Mouse (Mus musculus): ENCODE results near the gene Mrps34.
"Not testable (repeated sequence)": the region's sequence is repeated elsewhere in the genome, so short reads cannot be mapped to it uniquely, and the experiment has no call there.

Mrps34 gene

DNA sequence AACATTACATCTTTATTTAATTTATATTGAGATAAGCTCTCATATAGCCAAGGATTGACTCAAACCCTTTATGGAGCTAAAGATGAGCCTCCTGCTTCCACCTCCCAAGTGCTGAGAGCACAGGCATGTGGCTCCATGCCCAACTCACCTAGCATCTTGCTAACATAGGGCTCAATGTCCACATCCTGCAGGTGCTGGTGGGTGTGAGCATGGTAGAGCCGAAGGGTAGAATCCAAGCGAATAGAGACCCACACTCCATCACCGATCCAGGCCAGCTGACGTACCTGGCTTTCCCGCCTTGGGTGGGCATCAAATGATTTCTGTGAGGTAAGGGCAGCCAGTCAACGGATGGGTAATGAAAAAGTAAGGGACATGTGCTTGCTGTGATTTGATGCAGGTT lies 5.1 kb downstream of the Mrps34 start:
- DNase-seq = no peak

DNA sequence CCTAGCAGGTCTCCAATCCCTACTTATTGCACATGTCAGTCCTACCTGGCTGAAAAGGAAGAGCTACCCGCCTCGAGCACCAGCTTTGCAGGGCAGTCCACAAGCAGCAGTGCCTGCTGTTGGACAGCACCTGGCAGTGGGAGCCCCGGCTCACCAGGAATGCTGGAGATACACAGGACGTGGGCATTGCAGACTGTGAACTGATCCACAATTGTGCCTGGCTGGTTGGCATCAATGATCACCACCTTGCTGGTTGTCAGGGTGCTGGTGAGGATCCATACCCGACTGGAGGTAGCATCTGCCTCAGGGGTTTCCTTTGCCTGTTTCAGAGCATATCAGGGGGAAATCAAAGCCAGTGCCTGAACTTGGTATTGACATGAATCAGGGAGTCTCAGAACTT lies 7.2 kb downstream of the Mrps34 start:
- no peak for DNase-seq

DNA sequence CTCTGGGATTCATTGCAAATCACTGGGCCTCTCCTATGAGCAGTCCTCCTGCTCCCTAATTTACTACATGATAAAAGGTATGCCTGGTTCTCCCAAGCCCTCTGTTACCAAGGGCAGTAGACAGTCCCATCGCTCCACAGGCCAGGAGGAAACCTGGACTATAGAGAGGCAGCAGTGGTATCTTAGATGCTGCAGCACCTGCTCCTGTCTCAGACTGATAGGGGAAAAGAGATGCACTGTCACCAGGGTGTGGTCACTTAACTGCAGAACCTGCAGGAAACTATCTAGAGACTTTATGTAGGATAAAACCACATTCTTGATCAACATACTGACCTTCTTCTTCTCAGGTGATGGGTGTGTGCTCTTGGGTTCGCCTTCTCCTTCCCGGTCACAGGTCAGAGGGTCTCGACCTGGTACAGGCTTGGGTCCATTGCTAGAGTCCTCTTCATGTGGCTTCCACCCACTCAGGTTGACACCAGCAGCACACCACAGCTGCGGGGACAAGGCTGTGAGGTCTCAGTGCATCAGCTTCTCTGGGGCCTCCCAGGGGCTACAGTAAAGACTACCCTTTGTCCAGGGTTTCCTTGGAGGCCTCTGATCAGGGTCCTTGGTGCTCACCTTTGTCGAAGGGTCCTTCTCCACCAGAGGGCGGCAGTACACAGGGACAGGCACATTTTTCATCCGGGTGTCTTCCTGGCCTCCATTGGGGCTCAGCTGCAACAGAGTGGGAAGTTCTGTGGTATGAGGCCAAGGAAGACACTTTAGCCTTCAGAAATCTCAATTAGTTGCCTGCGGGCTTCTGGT lies 8.0 kb downstream of the Mrps34 start:
- DNase-seq = no peak

DNA sequence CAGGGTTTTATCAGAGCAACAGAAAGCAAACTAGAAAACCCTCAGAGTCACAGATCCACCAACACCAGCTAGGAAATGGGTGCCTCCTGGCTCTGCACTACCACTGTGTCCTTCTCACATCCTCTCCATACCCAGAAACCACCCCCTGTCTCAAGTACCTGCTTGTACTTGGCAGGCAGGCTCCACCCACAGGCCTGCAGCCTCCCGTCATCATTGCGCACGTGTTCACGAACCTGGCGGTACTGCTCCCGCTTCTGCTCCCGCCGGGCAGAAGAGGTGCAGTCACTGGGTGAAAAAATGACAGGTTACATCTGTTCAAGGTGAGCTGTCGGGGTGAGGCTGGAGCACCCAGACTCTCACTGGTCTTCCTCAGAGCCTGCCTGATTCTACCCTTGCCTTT lies 8.9 kb downstream of the Mrps34 start:
- no peak for DNase-seq

DNA sequence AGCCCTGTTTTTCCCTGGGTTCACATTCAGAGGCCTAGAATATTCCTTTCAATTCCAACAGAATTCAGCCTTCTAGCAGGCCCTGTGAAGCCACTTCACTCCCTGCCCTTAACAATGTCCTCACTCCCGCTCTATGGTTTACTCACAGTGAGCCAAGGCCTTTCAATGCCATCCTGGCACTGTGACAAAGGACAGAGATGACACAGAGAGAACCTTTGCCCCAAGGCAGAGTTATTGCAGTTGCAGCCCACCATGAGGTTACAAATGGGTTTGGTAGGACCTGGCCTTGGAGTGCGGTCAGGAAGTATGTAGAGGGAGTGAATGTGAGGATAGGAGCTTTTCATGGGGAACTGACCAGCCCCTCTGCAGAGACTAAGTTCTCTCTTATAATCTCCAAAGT lies 12.7 kb downstream of the Mrps34 start:
- no peak for DNase-seq

DNA sequence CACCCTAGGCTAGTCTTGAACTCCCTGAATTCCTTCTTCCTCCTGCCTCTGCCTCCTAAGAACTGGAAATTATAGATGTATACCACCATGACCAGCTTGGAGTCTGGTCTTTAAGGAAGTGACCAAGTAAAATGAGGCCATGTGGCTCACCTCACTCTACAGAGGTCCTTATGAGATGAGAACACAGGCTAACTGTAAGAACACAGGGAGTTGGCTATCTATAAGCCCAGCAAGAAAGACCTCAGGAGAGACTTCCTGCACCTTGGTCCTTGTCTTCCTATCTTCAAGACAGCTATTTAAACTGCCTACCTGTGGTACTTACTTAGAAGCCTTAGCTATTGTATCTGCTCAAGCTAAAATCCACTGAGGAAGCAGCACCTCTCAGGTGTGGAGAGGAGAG lies 19.1 kb downstream of the Mrps34 start:
- DNase-seq = no peak

DNA sequence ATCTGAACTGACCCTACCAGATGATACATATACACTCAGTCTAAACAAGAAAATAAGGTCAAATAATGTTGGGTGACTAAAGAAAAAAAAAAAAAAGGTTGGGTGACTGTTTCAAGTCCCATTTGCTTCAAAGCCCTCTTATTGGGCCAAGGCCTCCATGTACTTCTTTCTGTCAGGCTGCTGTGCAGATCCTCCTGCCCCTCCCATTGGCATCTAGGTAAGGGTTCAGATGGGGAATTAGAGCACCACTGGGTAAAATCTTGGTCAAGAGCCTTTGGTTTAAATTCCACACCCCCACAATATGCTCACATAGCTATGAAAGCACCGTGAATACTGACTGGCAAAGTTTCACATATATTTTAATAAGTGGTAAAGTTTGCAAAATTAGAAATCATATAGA lies 28.3 kb downstream of the Mrps34 start:
- no peak for DNase-seq

DNA sequence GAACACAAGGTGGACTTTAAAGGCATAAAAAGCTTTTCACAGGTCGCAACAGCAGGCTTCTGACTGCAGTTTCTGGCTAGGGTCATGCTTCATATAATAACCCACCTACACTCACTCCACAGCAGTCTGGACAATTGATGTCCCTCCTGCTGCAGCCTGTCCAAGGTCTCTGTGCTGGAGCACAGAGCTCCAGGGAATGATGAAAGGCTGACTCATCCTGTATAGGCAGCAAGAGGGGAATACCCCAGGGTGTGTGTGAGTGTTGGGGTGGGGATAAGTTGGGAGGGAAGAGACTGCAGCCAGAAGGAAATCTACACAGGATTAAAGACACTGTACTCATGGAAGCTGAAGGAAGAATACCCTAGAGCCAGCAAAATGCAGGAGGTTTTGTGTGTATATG lies 34.6 kb downstream of the Mrps34 start:
- DNase-seq = no peak

DNA sequence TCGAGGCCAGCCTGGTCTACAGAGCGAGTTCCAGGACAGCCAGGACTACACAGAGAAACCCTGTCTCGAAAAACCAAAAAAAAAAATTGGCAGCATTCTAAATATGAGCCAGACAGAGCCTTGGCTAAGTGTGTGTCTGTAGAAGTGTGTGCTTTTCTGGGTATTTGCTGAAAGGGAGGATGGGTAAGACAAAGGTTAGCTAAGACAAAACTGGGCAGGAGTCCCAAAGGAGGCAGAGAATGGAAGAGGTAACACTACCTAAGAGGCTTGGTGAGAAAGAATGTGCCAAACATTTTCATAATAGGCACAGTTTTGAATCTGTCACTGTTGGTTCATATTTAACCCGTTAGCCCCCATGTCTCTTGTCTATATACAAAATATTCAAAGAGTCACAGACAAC lies 37.5 kb downstream of the Mrps34 start:
- no peak for DNase-seq

DNA sequence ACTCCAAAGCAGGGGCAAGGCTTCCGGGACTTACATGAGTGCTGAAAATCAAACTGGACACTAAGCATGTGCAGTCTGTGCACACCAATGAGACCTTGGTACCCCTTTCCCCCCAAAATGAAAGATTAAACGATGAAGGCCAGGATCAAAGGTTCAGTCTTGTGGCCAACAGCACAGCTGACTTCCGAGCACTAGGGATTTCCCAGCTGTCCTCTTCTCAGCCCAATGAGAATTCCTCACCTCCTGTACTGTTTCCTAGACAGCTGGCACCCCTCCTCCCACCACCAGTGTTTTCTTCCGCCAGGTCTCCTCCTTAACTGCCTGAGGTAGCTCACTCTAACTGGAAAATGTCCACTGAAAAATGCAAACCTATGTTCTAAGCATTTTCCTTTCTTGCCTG lies 38.2 kb downstream of the Mrps34 start:
- no peak for DNase-seq

DNA sequence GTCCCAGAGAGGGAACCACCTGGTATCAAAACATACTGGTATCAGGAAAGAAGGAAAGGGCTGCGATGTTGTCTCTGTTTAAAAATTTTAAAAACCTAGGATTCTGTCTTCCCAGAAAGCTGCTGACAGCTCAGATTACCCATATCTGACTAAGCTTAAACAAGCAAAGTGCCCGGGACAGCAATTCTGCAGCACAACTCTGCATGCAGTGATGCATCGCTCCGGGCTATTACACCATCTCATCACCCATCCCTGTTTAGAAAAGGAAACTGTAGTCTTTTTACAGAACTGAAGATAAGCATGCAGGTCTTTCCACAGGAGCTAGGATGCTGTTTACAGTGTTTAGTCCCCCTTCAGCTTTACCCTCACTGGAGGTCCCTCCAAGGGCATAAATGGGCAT lies 40.0 kb downstream of the Mrps34 start:
- DNase-seq = no peak

DNA sequence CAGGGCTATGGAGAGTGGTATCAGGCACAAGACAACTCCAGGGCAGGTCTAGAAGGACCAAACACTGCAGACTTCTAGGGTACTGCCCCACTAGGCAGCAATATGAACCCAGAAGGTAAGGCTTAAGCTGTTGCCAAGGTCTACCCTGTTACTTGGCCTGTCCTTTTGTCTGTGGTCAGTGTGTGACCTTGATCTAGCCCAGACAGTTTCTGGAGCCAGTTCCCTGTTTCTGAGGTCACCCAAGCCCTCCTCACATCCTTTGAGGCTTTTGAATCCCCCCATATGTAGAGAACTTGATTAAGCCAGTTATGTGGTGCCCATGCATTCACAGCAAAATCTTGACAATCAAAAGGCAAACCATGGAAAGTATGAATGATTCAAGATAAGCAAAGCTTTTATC lies 40.8 kb downstream of the Mrps34 start:
- DNase-seq = no peak

DNA sequence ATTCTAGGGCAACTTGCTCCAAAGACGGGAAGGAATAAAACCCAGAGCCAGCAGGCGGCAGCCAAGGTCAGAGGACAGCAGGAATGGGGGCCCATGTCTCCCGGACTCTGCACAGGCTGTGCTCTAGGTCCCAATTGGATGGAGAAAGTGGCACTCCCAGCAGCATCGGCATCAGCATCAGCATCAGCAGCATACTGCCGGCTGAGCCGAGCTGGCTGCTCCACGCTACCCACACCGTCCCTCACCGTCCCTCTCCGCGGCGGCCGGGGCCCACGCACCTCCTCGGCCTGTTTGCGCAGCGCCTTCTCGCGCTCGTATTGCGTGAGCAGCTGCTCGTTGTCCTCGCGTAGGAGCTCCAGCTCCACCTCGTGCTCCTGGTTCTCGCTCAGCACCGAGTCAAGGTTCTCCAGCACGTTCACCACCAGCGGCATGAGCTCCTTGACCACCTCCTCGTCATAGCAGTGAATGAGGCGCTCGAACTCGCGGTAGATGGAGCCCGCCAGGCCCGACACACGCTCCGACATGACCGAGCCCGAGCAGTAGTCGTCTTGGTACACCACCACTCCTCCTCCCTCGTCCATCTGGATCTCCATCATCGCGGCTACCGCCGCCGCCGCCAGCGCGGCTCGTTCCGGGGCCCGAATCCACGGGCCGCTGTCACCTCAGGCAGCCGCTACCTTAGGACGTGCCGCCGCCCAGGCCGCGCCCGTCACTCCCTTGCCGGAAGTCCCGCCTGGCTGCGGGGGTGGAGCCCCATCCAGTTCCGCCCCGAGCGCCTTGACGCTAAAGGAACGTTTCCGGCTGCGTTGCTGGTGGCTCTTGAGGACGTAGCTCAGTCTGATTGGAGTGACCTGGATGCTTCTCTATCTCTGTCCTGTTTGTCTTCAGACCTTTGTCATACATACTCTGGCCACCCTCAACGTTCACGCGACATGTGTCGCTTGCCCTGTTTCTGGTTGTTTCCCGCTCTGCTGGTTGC lies 41.6 kb downstream of the Mrps34 start, which contains the start of gene Mapk8ip3:
Gene Mapk8ip3, minus strand, starts transcription at position 719 of the 979 bp plus-strand sequence.
- DNase-seq = peak; percentile 89 to 91

DNA sequence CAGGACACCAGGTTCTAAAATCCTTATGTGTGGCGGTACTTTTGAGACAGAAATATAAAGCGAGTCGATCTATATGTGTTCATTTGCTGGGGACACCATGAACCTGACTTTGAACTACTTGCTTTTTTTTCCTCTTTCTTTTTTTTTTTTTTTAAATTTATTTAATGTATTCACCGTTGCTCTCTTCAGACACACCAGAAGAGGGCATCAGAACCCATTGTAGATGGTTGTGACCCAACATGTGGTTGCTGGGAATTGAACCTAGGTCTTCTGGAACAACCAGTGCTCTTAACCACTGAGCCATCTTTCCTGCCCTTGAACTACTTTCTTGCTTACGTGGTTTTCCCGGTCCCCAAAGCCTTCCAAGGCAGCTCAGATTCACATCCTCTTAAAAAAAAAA lies 42.4 kb downstream of the Mrps34 start:
- no peak for DNase-seq

DNA sequence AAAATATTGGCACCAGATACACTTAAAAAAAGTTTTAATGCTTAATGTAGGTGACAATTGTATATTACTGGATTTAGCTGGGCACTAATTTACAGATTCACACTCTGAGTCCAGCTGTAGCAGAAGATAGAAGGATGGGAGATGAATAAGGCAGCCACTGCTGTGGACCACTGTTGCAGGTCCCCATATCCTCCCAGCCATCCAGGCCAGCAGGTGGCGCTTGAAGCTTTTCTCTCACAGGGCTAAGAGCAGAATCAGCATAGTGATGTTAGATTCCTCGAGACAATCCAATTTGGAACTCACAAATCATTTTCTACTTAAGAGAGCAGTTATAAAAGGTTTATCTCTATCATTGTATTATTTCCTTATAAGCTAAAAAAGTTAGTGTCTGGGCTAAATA lies 47.5 kb downstream of the Mrps34 start:
- DNase-seq = peak; percentile 9 to 12

DNA sequence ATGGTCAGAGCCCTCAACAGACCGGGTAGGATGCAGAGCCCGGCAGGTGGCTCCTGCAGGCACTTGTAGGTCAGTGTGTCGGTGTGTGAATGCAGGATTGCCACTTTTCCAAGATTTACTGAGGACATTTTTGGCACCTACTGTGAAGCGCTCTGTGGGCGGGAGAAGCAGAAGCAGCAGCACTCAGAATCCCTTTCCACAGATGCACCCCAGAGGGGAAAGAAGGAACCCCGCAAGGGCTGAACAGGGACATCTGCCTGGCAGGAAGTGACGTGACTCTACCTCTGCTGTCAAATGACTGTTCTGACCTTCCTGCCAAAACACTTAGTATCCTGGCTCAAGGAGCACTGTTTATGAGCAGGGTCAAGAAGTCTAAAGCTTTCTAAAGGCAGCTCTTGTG lies 48.1 kb downstream of the Mrps34 start:
- no peak for DNase-seq

DNA sequence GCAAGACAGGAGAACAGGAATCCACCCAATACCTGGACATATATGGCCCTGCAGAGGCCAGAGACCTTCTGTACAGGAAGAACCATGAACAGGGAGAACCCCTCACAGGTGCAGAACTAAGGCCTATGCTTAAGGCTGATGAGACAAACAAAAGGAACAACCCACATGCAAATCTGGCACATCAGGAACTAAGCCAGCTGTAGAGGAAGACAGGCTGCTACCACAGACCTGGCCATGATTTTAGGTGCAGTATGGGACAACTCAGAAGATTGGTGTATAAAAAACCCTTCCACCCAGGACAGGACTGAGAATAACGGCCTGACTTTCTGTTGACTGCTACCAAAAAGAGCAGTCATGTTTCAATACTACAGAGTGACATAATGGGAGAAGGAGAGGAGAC lies 48.7 kb downstream of the Mrps34 start:
- DNase-seq = not testable (repeated sequence)
